Mouse (Mus musculus) ES-E14 (cell line): Measurements from ENCODE around the gene Arhgap45. TPM values are rescaled to one million over a fixed set of nuclear protein-coding genes. Genes with fewer than 3 reads are reported as not detected.
A peak's percentile ranks its signal among the peaks of the same experiment; 100 is the strongest.

Experiments used
- DNase-seq: peaks from one replicate; pipeline ENCODE4 v3.0.0-alpha.2; 2013; ENCODE audit warnings: low read depth, low spot score
- H3K27ac ChIP-seq: 2 replicates; pipeline ENCODE4 v1.5.1; 2012; ENCODE audit warnings: low read depth, mild to moderate bottlenecking, low read length, moderate library complexity, mixed read lengths; ENCODE audit not compliant: poor library complexity, insufficient read depth, severe bottlenecking
- H3K36me3 ChIP-seq: 2 replicates; pipeline ENCODE4 v1.6.1; 2012; ENCODE audit warnings: mild to moderate bottlenecking, low read length, moderate library complexity, mixed read lengths; ENCODE audit not compliant: control insufficient read depth, poor library complexity, insufficient read depth, severe bottlenecking
- H3K4me1 ChIP-seq, 2 experiments: fragments of 150-350 bp in 1 of 2; sonication (generic) in 1 of 2; 2 replicates each; pipeline ENCODE4 v1.6.1; 2012; ENCODE audit warnings: low read length in 2 of 2, mild to moderate bottlenecking in 1 of 2, mixed read lengths in 1 of 2; ENCODE audit not compliant: control insufficient read depth in 2 of 2, insufficient read depth in 2 of 2, poor library complexity in 1 of 2
- H3K4me3 ChIP-seq, 2 experiments: fragments of 150-350 bp in 1 of 2; sonication (generic) in 1 of 2; 2 replicates each; pipeline ENCODE4 v1.5.1; 2012; ENCODE audit warnings: low read length in 2 of 2, low read depth in 1 of 2, mild to moderate bottlenecking in 1 of 2, mixed read lengths in 1 of 2; ENCODE audit not compliant: insufficient read depth in 1 of 2, poor library complexity in 1 of 2, severe bottlenecking in 1 of 2
- H3K9ac ChIP-seq: 2 replicates; pipeline ENCODE4 v1.6.1; 2012; ENCODE audit warnings: low read depth, mild to moderate bottlenecking, low read length, mixed read lengths; ENCODE audit not compliant: poor library complexity, insufficient read depth, severe bottlenecking
- H3K9me3 ChIP-seq: fragments of 150-350 bp; sonication (generic); 2 replicates; pipeline ENCODE4 v1.6.1; 2012; ENCODE audit warnings: low read depth, mild to moderate bottlenecking, low read length; ENCODE audit not compliant: control insufficient read depth, insufficient read depth
- CHD2 ChIP-seq: IDR thresholded peaks from 2 replicates; pipeline ENCODE4 v1.6.1; 2014; ENCODE audit warnings: mild to moderate bottlenecking, low read depth, low read length, inconsistent platforms
- HCFC1 ChIP-seq: IDR thresholded peaks from 2 replicates; pipeline ENCODE4 v1.6.1; 2012; ENCODE audit warnings: low read length, inconsistent platforms, borderline replicate concordance; ENCODE audit not compliant: insufficient read depth
- MAFK ChIP-seq: IDR thresholded peaks from 2 replicates; pipeline ENCODE4 v1.6.1; 2014; ENCODE audit warnings: mild to moderate bottlenecking, low read depth, low read length, inconsistent platforms; ENCODE audit not compliant: insufficient read depth
- ZC3H11A ChIP-seq: IDR thresholded peaks from 2 replicates; pipeline ENCODE4 v1.6.1; 2012; ENCODE audit warnings: low read depth, mild to moderate bottlenecking, inconsistent platforms, low read length, borderline replicate concordance
- ZNF384 ChIP-seq: IDR thresholded peaks from 2 replicates; pipeline ENCODE4 v1.6.1; 2012; ENCODE audit warnings: low read depth, low read length, inconsistent platforms
- in situ Hi-C, 2 experiments: fragments of 600-800 bp; cut with MboI; formaldehyde crosslinking; loops; one replicate each; pipeline ENCODE4 v1.15.1; 2025; ENCODE audit warnings: low sequenced_read_pairs in 2 of 2, inconsistent platforms in 1 of 2; ENCODE audit not compliant: unreplicated experiment in 2 of 2
- total RNA-seq: library from RNA; depleted of rRNA; stranded (reverse); fragments of 300-350 nt; gene quantifications from 2 replicates; pipeline ENCODE4 v1.2.3, GENCODE M21; 2012

The Arhgap45 gene
- total RNA-seq, 1 experiment: 17.0 TPM

- H3K27ac ChIP-seq: no peak overlapping the region
- no peak for DNase-seq
- TF ChIP-seq ZC3H11A: no peak
- TF ChIP-seq MAFK: no peak
- no peak for TF ChIP-seq ZNF384
- no peak for TF ChIP-seq HCFC1
- TF ChIP-seq CHD2: no peak
- no peak overlapping the region for H3K4me3 ChIP-seq
- no peaks in the 10 kb centered on the region for H3K9me3 ChIP-seq
- in situ Hi-C loops: no loop called here
- no peak overlapping the region for H3K9ac ChIP-seq
- peaks cover 5 to 40% of the 10 kb centered on the region in 2 experiments for H3K4me1 ChIP-seq
- peaks cover 3% of the 10 kb centered on the region; the same call in 1 of the 2 replicates for H3K36me3 ChIP-seq
Measured at GRCm38 (mm10) chr10:80017361-80017760, 908 bp downstream of the Arhgap45 start.

- no peaks in the 10 kb centered on the region for H3K9me3 ChIP-seq
- H3K9ac ChIP-seq: no peak overlapping the region
- H3K36me3 ChIP-seq: peaks cover 3% of the 10 kb centered on the region; the same call in 1 of the 2 replicates
- H3K27ac ChIP-seq: no peak overlapping the region
- peak overlapping the region in 1 of 2 experiments; percentile 27; a peak in 1 of 4 replicates for H3K4me3 ChIP-seq
- peaks cover 4 to 40% of the 10 kb centered on the region in 2 experiments for H3K4me1 ChIP-seq
- no peak for DNase-seq
- TF ChIP-seq MAFK (no peak), ZNF384 (no peak), CHD2 (no peak), ZC3H11A (no peak), HCFC1 (no peak)
- in situ Hi-C loops: no loop called here
Measured at GRCm38 (mm10) chr10:80017771-80018170, 1.3 kb downstream of the Arhgap45 start.

GRCm38 (mm10) chr10:80018739-80019297 lies 2.4 kb downstream of the Arhgap45 start:
- no peaks in the 10 kb centered on the region for H3K9me3 ChIP-seq
- H3K9ac ChIP-seq: no peak overlapping the region
- TF ChIP-seq ZC3H11A (no peak), ZNF384 (no peak), MAFK (no peak), CHD2 (no peak), HCFC1 (no peak)
- peaks cover 3% of the 10 kb centered on the region; the same call in 1 of the 2 replicates for H3K36me3 ChIP-seq
- H3K27ac ChIP-seq: no peak overlapping the region
- H3K4me3 ChIP-seq: no peak overlapping the region
- peaks cover 0 to 32% of the 10 kb centered on the region in 2 experiments; a peak in 3 of 4 replicates for H3K4me1 ChIP-seq
- in situ Hi-C loops: no loop called here
- no peak for DNase-seq

GRCm38 (mm10) chr10:80019471-80020131 lies 3.1 kb downstream of the Arhgap45 start:
- Histone ChIP-seq H3K27ac (no peak overlapping the region), H3K9ac (0 out of 2 replicates have a peak overlapping the region, but pooled peaks have one; percentile 12), H3K4me1 (peaks cover 0 to 36% of the 10 kb centered on the region in 2 experiments; a peak in 3 of 4 replicates), H3K9me3 (no peaks in the 10 kb centered on the region), H3K4me3 (peak overlapping the region; percentile 2 to 16; a peak in 2 of 4 replicates), H3K36me3 (peaks cover 3% of the 10 kb centered on the region; the same call in 1 of the 2 replicates)
- TF ChIP-seq ZNF384 (no peak), CHD2 (no peak), ZC3H11A (no peak)
- in situ Hi-C loops: no loop called here
- no peak for DNase-seq
